In the genomic region with DNA sequence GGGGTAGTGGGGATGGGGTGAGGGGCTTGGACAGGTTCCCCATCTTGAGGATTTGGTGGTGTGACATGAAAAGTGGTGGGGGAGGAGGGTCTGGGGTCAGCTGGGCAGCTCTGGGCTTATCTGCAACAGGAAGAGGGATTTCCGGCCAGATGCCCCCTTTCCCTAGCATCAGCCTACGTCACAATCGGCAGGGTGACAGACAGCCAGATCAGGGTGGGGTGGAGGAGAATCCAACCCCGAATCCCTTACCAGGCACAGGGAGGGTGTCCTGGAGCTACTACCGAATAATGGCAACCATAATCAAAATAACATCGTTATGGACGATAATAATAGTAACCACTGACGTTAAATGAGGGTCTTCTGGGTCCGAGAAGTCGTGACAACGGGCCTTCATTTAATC, we compare ENCODE assay signal across 25 mouse cellular contexts. TPM values are rescaled to one million over a fixed set of nuclear protein-coding genes. Genes with fewer than 3 reads are reported as not detected.
DNase-seq lines count a peak whose midpoint lies in the region; ATAC-seq lines count a peak whose summit lies in the region.
"Had no signal": no experiment of that assay in that cellular context is flagged by ENCODE, and none has a peak within 500 bp of the region (broad histone marks: within the 10 kb centered on the region; RNA-seq: fewer than 3 reads in every experiment).

No protein-coding gene starts in this region.

- H3K27me3 ChIP-seq in forebrain, embryonic 10.5 days (ENCODE audit: poor library complexity, severe bottlenecking), result peaks cover 55% of the 10 kb centered on the region
- peaks cover 55% of the 10 kb centered on the region for H3K27me3 ChIP-seq in forebrain, embryonic 14.5 days (replicated peaks; ENCODE audit: control insufficient read depth, insufficient read depth, low read length)
- H3K27me3 ChIP-seq in heart, embryonic 15.5 days, result peaks cover 53% of the 10 kb centered on the region

- 32% methylated on average over 11 of the region's 11 CpGs for WGBS in forebrain, embryonic 10.5 days
- 32% methylated on average over 11 of the region's 11 CpGs for whole genome bisulfite sequencing in forebrain, embryonic 14.5 days
- WGBS in heart, embryonic 15.5 days, result 16% methylated on average over 11 of the region's 11 CpGs

- H3K9ac ChIP-seq in forebrain, embryonic 14.5 days (ENCODE audit: low read length), result no peak overlapping the region
- H3K9ac ChIP-seq in heart, embryonic 15.5 days, result no peak overlapping the region
- H3K9ac ChIP-seq: forebrain, postnatal 0 days; hindbrain, embryonic 13.5 days; lung, embryonic 14.5 days; neural tube, embryonic 13.5 days had no signal

- DNase-seq in forebrain, embryonic 10.5 days (ENCODE audit: extremely low spot score, low spot score), result no peak
- no peak for DNase-seq in forebrain, embryonic 14.5 days (ENCODE audit: low spot score)
- no peak for DNase-seq in heart, adult 9 months (ENCODE audit: low spot score in 2 of 2)
- DNase-seq in retina, postnatal 1 day, result peak; percentile 38
- no peak for DNase-seq in retina, embryonic 14.5 days (ENCODE audit: low spot score)
- DNase-seq in frontal cortex, postnatal 14 days (ENCODE audit: low spot score in 2 of 2), result no peak
- DNase-seq in right cerebral cortex, adult 2 months (ENCODE audit: low spot score in 2 of 2), result no peak
- DNase-seq: adrenal gland, postnatal 10 days; cerebellum, adult 2 months; cerebellum, postnatal 25 days; forebrain, postnatal 0 days; gastrocnemius, postnatal 25 days; kidney, adult 11 months; kidney, postnatal 4 days; lung, embryonic 14.5 days; right cerebral cortex, adult 18-20 months had no signal

- no peaks in the 10 kb centered on the region for H3K9me3 ChIP-seq in forebrain, embryonic 10.5 days
- H3K9me3 ChIP-seq in forebrain, embryonic 14.5 days (replicated peaks; ENCODE audit: control insufficient read depth, low read length), result no peaks in the 10 kb centered on the region
- no peaks in the 10 kb centered on the region for H3K9me3 ChIP-seq in heart, embryonic 15.5 days (replicated peaks)
- H3K9me3 ChIP-seq: hindbrain, embryonic 13.5 days; neural tube, embryonic 13.5 days had no signal

- H3K36me3 ChIP-seq in forebrain, embryonic 10.5 days (replicated peaks), result peaks cover 17% of the 10 kb centered on the region
- peaks cover 15% of the 10 kb centered on the region for H3K36me3 ChIP-seq in forebrain, embryonic 14.5 days (ENCODE audit: control insufficient read depth, insufficient read depth, low read length)
- H3K36me3 ChIP-seq in heart, embryonic 15.5 days, result peaks cover 11% of the 10 kb centered on the region

- peak overlapping the region; percentile 19; the same call in 1 of the 2 replicates for H3K4me3 ChIP-seq in forebrain, embryonic 10.5 days
- no peak overlapping the region for H3K4me3 ChIP-seq in forebrain, embryonic 14.5 days (ENCODE audit: low read depth, low read length)
- H3K4me3 ChIP-seq in heart, embryonic 15.5 days, result no peak overlapping the region
- H3K4me3 ChIP-seq: hindbrain, embryonic 13.5 days; myocyte; neural tube, embryonic 13.5 days had no signal

- no peak for ATAC-seq in forebrain, embryonic 14.5 days
- no peak for ATAC-seq in heart, embryonic 15.5 days (replicated peaks; ENCODE audit: insufficient number of reproducible peaks, insufficient read depth, low FRiP score, low read depth)
- ATAC-seq: forebrain, postnatal 0 days; midbrain, embryonic 16.5 days had no signal

- H3K4me1 ChIP-seq in forebrain, embryonic 10.5 days, result peaks cover 37% of the 10 kb centered on the region
- H3K4me1 ChIP-seq in forebrain, embryonic 14.5 days (ENCODE audit: control insufficient read depth, insufficient read depth, low read length), result no peaks in the 10 kb centered on the region
- peaks cover 27% of the 10 kb centered on the region for H3K4me1 ChIP-seq in heart, embryonic 15.5 days (replicated peaks)

- no peak overlapping the region for H3K27ac ChIP-seq in forebrain, embryonic 10.5 days
- H3K27ac ChIP-seq in forebrain, embryonic 14.5 days (ENCODE audit: low read depth, low read length), result no peak overlapping the region
- no peak overlapping the region for H3K27ac ChIP-seq in heart, embryonic 15.5 days
- H3K27ac ChIP-seq: hindbrain, embryonic 13.5 days; neural tube, embryonic 13.5 days had no signal

- H3K4me2 ChIP-seq in forebrain, embryonic 14.5 days (ENCODE audit: low read length), result no peak overlapping the region
- H3K4me2 ChIP-seq in heart, embryonic 15.5 days, result 0 out of 2 replicates have a peak overlapping the region, but pooled peaks have one; percentile 13
- H3K4me2 ChIP-seq: hindbrain, embryonic 13.5 days; lung, embryonic 14.5 days; neural tube, embryonic 13.5 days had no signal

RNA-seq across cellular contexts. Expression of gene Etv2, which starts 0.7 kb away (rescaled TPM):
- polyA plus RNA-seq in forebrain, embryonic 10.5 days (2016; fragmentation: Nextera tagmentation; extraction: Ambion mirVana), result 0.30 TPM in 1 of 2 replicates, not detected in the other
- polyA plus RNA-seq in forebrain, embryonic 14.5 days (2014; fragmentation: Nextera tagmentation; extraction: Ambion mirVana), result not detected in 2 replicates
- not detected in 2 replicates for polyA plus RNA-seq in heart, embryonic 15.5 days (2015; fragmentation: Nextera tagmentation; extraction: Ambion mirVana)
- polyA plus RNA-seq: cerebellum, adult 2 months; forebrain, postnatal 0 days; heart, embryonic 16.5 days; hindbrain, embryonic 13.5 days; kidney, embryonic 16.5 days; liver, adult 2 months; lung, embryonic 14.5 days; midbrain, embryonic 16.5 days; myocyte; neural tube, embryonic 13.5 days; thymus, postnatal 0 days had no signal

RNA-seq across cellular contexts. Expression of gene Cox6b1, which starts 10.4 kb away (rescaled TPM):
- polyA plus RNA-seq in forebrain, embryonic 10.5 days (2016; fragmentation: Nextera tagmentation; extraction: Ambion mirVana), result 762 and 774 TPM in 2 replicates
- 909 and 1,141 TPM in 2 replicates for polyA plus RNA-seq in forebrain, embryonic 14.5 days (2014; fragmentation: Nextera tagmentation; extraction: Ambion mirVana)
- polyA plus RNA-seq in heart, embryonic 15.5 days (2015; fragmentation: Nextera tagmentation; extraction: Ambion mirVana), result 1,740 and 2,396 TPM in 2 replicates

RNA-seq across cellular contexts. Expression of gene Rbm42, which starts 13.7 kb away (rescaled TPM):
- 119 and 129 TPM in 2 replicates for polyA plus RNA-seq in forebrain, embryonic 10.5 days (2016; fragmentation: Nextera tagmentation; extraction: Ambion mirVana)
- polyA plus RNA-seq in forebrain, embryonic 14.5 days (2014; fragmentation: Nextera tagmentation; extraction: Ambion mirVana), result 120 and 133 TPM in 2 replicates
- 73.7 and 92.8 TPM in 2 replicates for polyA plus RNA-seq in heart, embryonic 15.5 days (2015; fragmentation: Nextera tagmentation; extraction: Ambion mirVana)

RNA-seq across cellular contexts. Expression of gene Upk1a, which starts 23.7 kb away (rescaled TPM):
- polyA plus RNA-seq in forebrain, embryonic 10.5 days (2016; fragmentation: Nextera tagmentation; extraction: Ambion mirVana), result 0.68 and 0.71 TPM in 2 replicates
- polyA plus RNA-seq in forebrain, embryonic 14.5 days (2014; fragmentation: Nextera tagmentation; extraction: Ambion mirVana), result 0.20 and 0.25 TPM in 2 replicates
- 0.43 and 1.4 TPM in 2 replicates for polyA plus RNA-seq in heart, embryonic 15.5 days (2015; fragmentation: Nextera tagmentation; extraction: Ambion mirVana)

RNA-seq across cellular contexts. Expression of gene Haus5, which starts 28.4 kb away (rescaled TPM):
- 90.2 and 91.9 TPM in 2 replicates for polyA plus RNA-seq in forebrain, embryonic 10.5 days (2016; fragmentation: Nextera tagmentation; extraction: Ambion mirVana)
- 32.9 and 35.8 TPM in 2 replicates for polyA plus RNA-seq in forebrain, embryonic 14.5 days (2014; fragmentation: Nextera tagmentation; extraction: Ambion mirVana)
- polyA plus RNA-seq in heart, embryonic 15.5 days (2015; fragmentation: Nextera tagmentation; extraction: Ambion mirVana), result 23.4 and 33.8 TPM in 2 replicates
